Mouse (Mus musculus): Measurements from ENCODE around the gene Gal3st1. TPM values are rescaled to one million over a fixed set of nuclear protein-coding genes. Genes with fewer than 3 reads are reported as not detected.

Gene Gal3st1
- polyA plus RNA-seq, 1 experiment from 2014 or later: 7.5 TPM

DNA sequence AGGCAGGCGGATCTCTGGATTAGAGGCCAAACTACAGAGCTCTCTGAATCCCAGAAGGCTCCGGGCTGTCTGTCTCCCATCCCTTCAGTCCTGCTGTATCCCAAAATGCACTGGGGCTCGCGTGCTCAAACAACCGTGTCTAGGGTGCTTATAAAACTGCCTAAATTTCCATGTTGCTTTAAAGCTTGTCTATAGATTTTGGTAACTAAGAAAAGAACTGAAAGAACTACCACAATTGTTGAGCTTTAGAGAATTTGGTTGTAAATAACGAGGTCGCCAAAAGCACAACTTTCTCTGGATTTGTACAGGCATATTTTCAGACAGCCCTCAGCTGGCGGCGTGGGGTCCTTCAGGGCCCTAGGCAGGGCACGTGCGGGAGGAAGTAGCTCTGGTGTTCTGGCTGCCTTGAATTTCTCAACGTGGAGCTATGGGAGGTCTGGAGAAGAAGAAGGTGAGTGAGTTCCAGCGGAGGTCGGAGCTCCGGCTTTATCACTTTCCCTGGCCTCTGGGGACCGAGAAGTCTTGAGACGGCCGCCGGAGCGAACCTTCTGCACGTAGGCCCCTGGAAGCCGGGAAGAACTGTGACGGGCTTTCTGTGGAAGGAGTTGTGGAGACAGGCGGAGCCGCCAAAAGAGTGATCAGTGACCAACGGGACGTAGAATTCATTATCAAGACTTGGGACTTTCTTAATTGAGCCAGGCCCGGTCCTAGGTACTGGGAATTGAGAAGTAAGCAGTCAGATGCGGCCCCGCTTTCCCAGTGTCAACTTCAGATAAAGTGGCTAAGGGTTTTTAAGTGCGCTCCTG lies 19.6 kb upstream of the Gal3st1 start, which contains the start of gene Pes1:
Gene Pes1 (plus strand): TSS at position 366 of the 806 bp plus-strand sequence.
- ATAC-seq: peak; percentile 95
- under 1% methylated on average over 31 of the region's 31 CpGs for WGBS (ENCODE audit: insufficient replicate concordance)

GRCm38 (mm10) chr11:3964416-3965172 lies 18.8 kb upstream of the Gal3st1 start:
- no peaks in the 10 kb centered on the region for H3K27me3 ChIP-seq (ENCODE audit: insufficient read depth, low read length)
- DNase-seq (no peak), ATAC-seq (peak; percentile 57)
- H3K9me3 ChIP-seq (ENCODE audit: low read length): no peaks in the 10 kb centered on the region
- peak overlapping the region; percentile 84 for H3K4me2 ChIP-seq (ENCODE audit: low read depth, low read length)
- TF ChIP-seq EP300 (IDR thresholded peaks at IDR 0.05; ENCODE audit: low read depth) (no peak), CTCF (IDR thresholded peaks at IDR 0.05; ENCODE audit: low read depth) (no peak)
- peaks cover 14% of the 10 kb centered on the region for H3K36me3 ChIP-seq (replicated peaks; ENCODE audit: insufficient read depth, low read length)
- peak overlapping the region; percentile 74 for H3K9ac ChIP-seq (replicated peaks)
- H3K4me1 ChIP-seq (ENCODE audit: insufficient read depth): peaks cover 8% of the 10 kb centered on the region
- 5% methylated on average over 11 of the region's 11 CpGs for WGBS (ENCODE audit: insufficient replicate concordance)
- peak overlapping the region; percentile 86 for H3K27ac ChIP-seq (ENCODE audit: low read depth)
- H3K4me3 ChIP-seq (ENCODE audit: low read depth, low read length): peak overlapping the region; percentile 70

More for the DNA sequence above, 19.6 kb upstream of the Gal3st1 start, which contains the start of gene Pes1:
- Histone ChIP-seq H3K4me3 (ENCODE audit: low read depth, low read length) (peak within 1 kb of the TSS; percentile 70), H3K4me2 (ENCODE audit: low read depth, low read length) (peak within 1 kb of the TSS; percentile 84), H3K27ac (ENCODE audit: low read depth) (peak within 1 kb of the TSS; percentile 86), H3K9ac (replicated peaks) (peak within 1 kb of the TSS; percentile 74), H3K36me3 (replicated peaks; ENCODE audit: insufficient read depth, low read length) (peaks cover 12% of the 10 kb centered on the region), H3K27me3 (ENCODE audit: insufficient read depth, low read length) (no peaks in the 10 kb centered on the region), H3K9me3 (ENCODE audit: low read length) (no peaks in the 10 kb centered on the region), H3K4me1 (ENCODE audit: insufficient read depth) (peaks cover 8% of the 10 kb centered on the region)
- TF ChIP-seq EP300 (IDR thresholded peaks at IDR 0.05; ENCODE audit: low read depth) (peak; percentile 93), CTCF (IDR thresholded peaks at IDR 0.05; ENCODE audit: low read depth) (no peak)
- DNase-seq: peak; percentile 83

- ATAC-seq (no peak), DNase-seq (no peak)
- whole genome bisulfite sequencing (ENCODE audit: insufficient replicate concordance): 82% methylated on average over 3 of the region's 3 CpGs
- peaks cover 60% of the 10 kb centered on the region for H3K36me3 ChIP-seq (replicated peaks; ENCODE audit: insufficient read depth, low read length)
- peaks cover 3% of the 10 kb centered on the region for H3K4me1 ChIP-seq (ENCODE audit: insufficient read depth)
- no peak overlapping the region for H3K4me2 ChIP-seq (ENCODE audit: low read depth, low read length)
- no peak overlapping the region for H3K9ac ChIP-seq (replicated peaks)
- no peaks in the 10 kb centered on the region for H3K9me3 ChIP-seq (ENCODE audit: low read length)
- H3K4me3 ChIP-seq (ENCODE audit: low read depth, low read length): no peak overlapping the region
- TF ChIP-seq CTCF (IDR thresholded peaks at IDR 0.05; ENCODE audit: low read depth) (peak; percentile 38; the same call in 1 of the 2 replicates), EP300 (IDR thresholded peaks at IDR 0.05; ENCODE audit: low read depth) (no peak)
- H3K27ac ChIP-seq (ENCODE audit: low read depth): no peak overlapping the region
- H3K27me3 ChIP-seq (ENCODE audit: insufficient read depth, low read length): no peaks in the 10 kb centered on the region
Observed at GRCm38 (mm10) chr11:3969837-3970236, 13.6 kb upstream of the Gal3st1 start.

- H3K4me3 ChIP-seq (ENCODE audit: low read depth, low read length): no peak overlapping the region
- 88% methylated on average over 7 of the region's 7 CpGs for WGBS (ENCODE audit: insufficient replicate concordance)
- no peaks in the 10 kb centered on the region for H3K27me3 ChIP-seq (ENCODE audit: insufficient read depth, low read length)
- H3K9me3 ChIP-seq (ENCODE audit: low read length): no peaks in the 10 kb centered on the region
- H3K27ac ChIP-seq (ENCODE audit: low read depth): no peak overlapping the region
- H3K36me3 ChIP-seq (replicated peaks; ENCODE audit: insufficient read depth, low read length): peaks cover 65% of the 10 kb centered on the region
- TF ChIP-seq CTCF (IDR thresholded peaks at IDR 0.05; ENCODE audit: low read depth) (no peak), EP300 (IDR thresholded peaks at IDR 0.05; ENCODE audit: low read depth) (no peak)
- H3K4me2 ChIP-seq (ENCODE audit: low read depth, low read length): no peak overlapping the region
- no peak overlapping the region for H3K9ac ChIP-seq (replicated peaks)
- DNase-seq (no peak), ATAC-seq (no peak)
- H3K4me1 ChIP-seq (ENCODE audit: insufficient read depth): no peaks in the 10 kb centered on the region; the same call in 1 of the 2 replicates
Observed at GRCm38 (mm10) chr11:3970361-3970760, 13.1 kb upstream of the Gal3st1 start.

- H3K4me3 ChIP-seq (ENCODE audit: low read depth, low read length): no peak overlapping the region
- H3K4me1 ChIP-seq (ENCODE audit: insufficient read depth): no peaks in the 10 kb centered on the region
- H3K9ac ChIP-seq (replicated peaks): no peak overlapping the region
- no peaks in the 10 kb centered on the region for H3K27me3 ChIP-seq (ENCODE audit: insufficient read depth, low read length)
- no peaks in the 10 kb centered on the region for H3K9me3 ChIP-seq (ENCODE audit: low read length)
- no peak overlapping the region for H3K27ac ChIP-seq (ENCODE audit: low read depth)
- WGBS (ENCODE audit: insufficient replicate concordance): 80% methylated on average over 7 of the region's 7 CpGs
- H3K36me3 ChIP-seq (replicated peaks; ENCODE audit: insufficient read depth, low read length): peaks cover 80% of the 10 kb centered on the region
- no peak for DNase-seq
- no peak for TF ChIP-seq CTCF (IDR thresholded peaks at IDR 0.05; ENCODE audit: low read depth)
- TF ChIP-seq EP300 (IDR thresholded peaks at IDR 0.05; ENCODE audit: low read depth): no peak
- no peak for ATAC-seq
- H3K4me2 ChIP-seq (ENCODE audit: low read depth, low read length): no peak overlapping the region
Observed at GRCm38 (mm10) chr11:3973081-3973480, 10.4 kb upstream of the Gal3st1 start.

- TF ChIP-seq EP300 (IDR thresholded peaks at IDR 0.05; ENCODE audit: low read depth): no peak
- no peak for TF ChIP-seq CTCF (IDR thresholded peaks at IDR 0.05; ENCODE audit: low read depth)
- H3K27ac ChIP-seq (ENCODE audit: low read depth): no peak overlapping the region
- peaks cover 86% of the 10 kb centered on the region for H3K36me3 ChIP-seq (replicated peaks; ENCODE audit: insufficient read depth, low read length)
- no peaks in the 10 kb centered on the region for H3K4me1 ChIP-seq (ENCODE audit: insufficient read depth)
- H3K9me3 ChIP-seq (ENCODE audit: low read length): no peaks in the 10 kb centered on the region
- 73% methylated on average over 3 of the region's 3 CpGs for WGBS (ENCODE audit: insufficient replicate concordance)
- no peak overlapping the region for H3K9ac ChIP-seq (replicated peaks)
- DNase-seq (no peak), ATAC-seq (no peak)
- no peak overlapping the region for H3K4me3 ChIP-seq (ENCODE audit: low read depth, low read length)
- H3K4me2 ChIP-seq (ENCODE audit: low read depth, low read length): no peak overlapping the region
- H3K27me3 ChIP-seq (ENCODE audit: insufficient read depth, low read length): no peaks in the 10 kb centered on the region
Observed at GRCm38 (mm10) chr11:3974311-3974710, 9.1 kb upstream of the Gal3st1 start.

All from liver, postnatal 0 days (tissue).